Mouse (Mus musculus): ENCODE data around the gene Fblim1. TPM values are rescaled to one million over a fixed set of nuclear protein-coding genes. Genes with fewer than 3 reads are reported as not detected.

The Fblim1 gene
- polyA plus RNA-seq, 1 experiment: not detected

DNA sequence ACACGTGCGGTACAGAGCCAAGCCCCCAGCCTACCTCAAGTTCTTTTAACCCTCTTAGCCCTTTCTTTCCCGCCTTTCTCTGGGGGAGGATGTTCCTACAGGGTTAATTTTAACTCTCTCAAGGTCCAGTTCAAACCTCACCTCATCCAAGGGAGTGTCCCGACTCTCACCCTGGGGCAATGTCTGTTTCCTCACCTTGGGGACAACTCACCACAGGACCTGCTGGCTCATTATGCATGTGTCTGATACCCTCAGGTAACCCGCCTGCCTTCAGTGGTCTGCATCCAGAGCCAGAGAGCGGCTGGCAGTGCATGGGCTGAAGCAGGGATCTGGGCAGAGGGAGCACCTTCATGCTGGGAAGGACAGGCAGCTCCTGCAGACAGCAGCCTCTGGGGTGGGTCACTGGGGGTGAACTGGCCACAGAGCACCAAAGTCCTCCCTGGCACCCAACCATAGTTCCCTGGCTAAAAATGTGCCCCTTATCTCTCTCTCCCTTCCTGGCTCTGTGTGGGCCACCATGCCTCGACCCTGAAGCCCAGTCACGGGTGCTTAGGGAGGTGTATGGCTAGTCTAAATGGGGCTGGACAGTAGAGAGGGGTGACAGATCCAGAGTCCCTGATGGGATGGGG is 9.1 kb downstream of the Fblim1 start:
- no peak for TF ChIP-seq GATA1 (IDR thresholded peaks at IDR 0.05; ENCODE audit: low read length)

DNA sequence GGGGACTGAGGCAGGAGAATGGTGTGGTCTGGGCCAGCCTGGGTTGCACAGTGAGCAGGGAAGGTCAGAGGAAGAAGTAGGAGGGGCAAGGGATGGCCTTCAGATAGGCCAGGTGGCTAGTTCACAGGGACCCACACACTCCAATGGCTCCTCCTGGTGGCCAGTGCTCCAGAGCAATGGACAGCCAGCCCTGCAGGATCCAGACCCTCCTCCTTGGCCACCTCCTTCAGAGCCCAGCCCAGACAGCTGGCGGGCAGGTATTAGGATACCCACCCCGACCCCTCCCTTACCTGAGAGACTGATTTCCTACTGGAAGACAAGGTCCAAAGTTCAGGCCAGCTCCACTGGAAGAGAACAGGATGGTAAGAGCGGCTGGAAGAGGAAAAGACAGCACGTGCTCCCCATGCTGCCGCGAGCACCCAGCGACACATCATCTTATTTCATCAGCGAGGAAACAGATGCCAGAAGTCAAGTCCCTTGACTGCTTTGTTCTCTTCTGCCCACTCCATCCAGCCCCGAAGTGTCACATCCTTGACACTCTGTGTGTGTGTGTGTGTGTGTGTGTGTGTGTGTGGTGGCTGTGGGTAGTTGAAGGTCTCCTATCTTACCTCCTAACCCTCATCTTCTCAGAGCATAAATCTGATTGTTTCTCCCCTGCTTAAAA is 10.2 kb downstream of the Fblim1 start:
- no peak for TF ChIP-seq GATA1 (IDR thresholded peaks at IDR 0.05; ENCODE audit: low read length)

DNA sequence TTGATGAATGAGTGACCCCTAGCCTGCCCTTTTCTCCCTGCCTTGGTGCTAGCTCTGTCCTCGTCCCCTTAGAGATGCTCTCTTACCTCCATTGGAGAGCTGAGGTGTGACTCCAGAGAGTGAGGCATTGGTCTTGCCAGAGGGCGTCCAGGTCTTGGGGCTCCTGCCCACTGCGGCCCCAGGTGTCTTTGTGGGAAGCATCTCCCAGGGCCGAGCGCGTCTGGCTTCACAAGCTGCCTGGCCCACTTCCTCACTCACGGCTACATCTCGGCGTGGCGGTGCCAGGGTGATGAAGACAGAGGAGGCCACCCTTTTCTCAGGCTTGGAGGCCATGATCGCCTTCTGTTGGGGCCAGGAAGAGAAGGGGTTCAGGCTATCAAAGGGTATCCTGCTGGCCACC is 10.8 kb downstream of the Fblim1 start:
- no peak for TF ChIP-seq GATA1 (IDR thresholded peaks at IDR 0.05; ENCODE audit: low read length)

DNA sequence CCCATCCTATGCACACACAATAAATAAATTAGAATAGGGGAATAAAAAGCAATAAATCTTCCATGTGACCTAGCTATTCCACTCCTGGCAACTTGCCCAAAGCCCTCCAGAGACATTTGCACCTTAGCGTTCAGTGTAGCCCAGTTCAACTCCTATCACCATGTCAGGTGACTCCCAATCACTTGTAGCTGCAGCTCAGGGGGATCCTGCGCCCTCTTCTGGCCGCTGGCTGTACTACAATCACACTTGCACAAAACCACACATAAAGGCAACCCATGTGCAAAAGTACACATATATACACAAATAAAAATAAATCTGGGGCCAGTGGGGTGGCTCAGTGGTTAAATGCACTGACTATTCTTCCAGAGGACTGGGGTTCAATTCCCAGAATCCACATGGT is 14.3 kb downstream of the Fblim1 start:
- TF ChIP-seq GATA1 (IDR thresholded peaks at IDR 0.05; ENCODE audit: low read length): no peak

DNA sequence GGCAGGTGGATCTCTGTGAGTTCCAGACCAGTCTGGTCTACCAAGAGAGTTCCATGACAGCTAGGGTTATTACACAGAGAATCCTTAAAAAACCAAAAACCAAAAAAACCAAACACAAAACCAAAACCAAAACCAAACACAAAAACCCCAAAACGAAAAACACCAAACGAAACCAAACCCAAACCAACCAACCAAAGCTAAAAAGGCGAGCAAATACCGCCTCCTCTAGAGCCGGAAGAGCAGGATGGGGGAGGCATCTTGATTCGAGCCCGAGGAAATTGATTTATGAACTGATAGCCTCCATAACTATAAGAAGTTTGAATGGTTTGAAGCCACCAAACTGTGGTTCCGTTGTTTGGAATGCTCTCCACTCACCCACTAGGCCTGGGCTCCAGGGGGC is 22.0 kb downstream of the Fblim1 start:
- no peak for TF ChIP-seq GATA1 (IDR thresholded peaks at IDR 0.05; ENCODE audit: low read length)

DNA sequence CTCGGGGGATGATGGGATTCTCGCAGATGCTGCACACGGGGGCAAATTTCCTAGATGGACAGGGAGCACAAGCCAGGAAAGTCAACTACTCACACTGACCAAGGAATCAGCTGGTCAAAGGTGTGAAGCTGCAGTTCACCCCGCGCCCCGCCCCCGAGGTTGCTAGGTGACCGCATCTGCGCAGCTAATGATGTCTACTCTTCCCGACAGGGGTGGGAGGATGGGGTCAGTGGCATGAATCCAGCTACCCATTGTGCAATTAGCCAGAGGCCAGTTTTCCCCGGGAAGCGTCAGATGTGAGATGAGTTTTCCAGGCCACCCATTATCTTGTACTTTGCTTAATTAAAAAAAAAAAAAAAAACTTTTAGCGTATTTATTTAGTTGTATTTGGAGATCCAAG is 24.8 kb downstream of the Fblim1 start:
- no peak for TF ChIP-seq GATA1 (IDR thresholded peaks at IDR 0.05; ENCODE audit: low read length)

DNA sequence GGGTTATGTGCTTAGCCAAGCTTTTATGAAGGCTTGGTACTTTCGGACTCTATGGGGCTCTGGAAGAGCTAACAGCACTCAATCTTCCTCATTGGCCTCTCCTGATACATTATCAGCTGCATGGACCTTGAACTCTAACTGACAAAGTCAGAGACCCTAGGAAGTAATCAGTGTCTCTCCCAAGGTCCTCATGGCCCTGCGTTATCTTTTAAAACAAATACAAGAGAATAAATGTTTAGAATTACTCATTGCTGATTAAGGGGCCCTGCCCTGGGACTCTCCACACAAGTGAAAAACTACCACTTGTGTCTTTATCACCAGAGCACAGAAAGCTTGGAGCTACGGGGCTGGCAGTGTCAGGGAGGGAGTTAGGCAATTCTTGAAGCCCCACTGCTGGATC is 27.1 kb downstream of the Fblim1 start:
- TF ChIP-seq GATA1 (IDR thresholded peaks at IDR 0.05; ENCODE audit: low read length): no peak

DNA sequence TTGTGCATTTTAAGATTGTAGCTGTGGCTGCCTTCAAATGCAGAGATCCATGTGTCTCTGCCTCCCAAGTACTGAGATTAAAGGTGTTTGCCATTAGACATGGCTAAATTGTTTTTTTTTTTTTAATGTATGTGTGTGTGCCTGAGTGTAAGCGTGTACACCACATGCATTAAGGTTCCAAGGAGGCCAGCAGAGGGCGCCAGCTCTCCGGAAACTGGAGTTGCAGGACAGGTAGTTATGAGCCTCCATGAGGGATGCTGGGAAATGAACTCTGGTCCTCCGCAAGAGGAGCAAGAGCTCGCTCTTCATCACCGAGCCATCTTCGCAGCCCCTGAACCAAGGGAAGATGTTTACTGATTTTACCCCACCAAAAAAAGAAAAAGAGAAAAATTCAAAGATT is 29.0 kb downstream of the Fblim1 start:
- TF ChIP-seq GATA1 (IDR thresholded peaks at IDR 0.05; ENCODE audit: low read length): no peak

DNA sequence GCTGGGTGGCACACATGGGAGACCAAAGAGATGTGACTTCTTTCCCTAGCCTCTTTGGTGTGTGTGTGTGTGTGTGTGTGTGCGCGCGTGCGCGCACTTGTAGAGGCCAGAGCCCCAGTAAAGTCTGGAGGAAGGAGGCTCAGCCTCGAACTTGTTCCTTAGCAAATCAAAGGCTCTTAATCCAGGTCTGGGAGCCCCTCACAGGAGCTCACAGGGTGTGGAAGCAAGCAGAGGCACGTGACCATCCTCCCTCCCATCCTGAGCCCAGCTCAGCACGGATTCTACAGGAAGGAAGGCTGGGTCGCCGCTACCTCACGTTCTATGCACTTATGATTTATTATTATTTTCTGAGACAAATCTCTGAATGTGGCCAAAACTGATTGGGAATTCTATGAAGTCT is 29.5 kb downstream of the Fblim1 start:
- TF ChIP-seq GATA1 (IDR thresholded peaks at IDR 0.05; ENCODE audit: low read length): no peak

DNA sequence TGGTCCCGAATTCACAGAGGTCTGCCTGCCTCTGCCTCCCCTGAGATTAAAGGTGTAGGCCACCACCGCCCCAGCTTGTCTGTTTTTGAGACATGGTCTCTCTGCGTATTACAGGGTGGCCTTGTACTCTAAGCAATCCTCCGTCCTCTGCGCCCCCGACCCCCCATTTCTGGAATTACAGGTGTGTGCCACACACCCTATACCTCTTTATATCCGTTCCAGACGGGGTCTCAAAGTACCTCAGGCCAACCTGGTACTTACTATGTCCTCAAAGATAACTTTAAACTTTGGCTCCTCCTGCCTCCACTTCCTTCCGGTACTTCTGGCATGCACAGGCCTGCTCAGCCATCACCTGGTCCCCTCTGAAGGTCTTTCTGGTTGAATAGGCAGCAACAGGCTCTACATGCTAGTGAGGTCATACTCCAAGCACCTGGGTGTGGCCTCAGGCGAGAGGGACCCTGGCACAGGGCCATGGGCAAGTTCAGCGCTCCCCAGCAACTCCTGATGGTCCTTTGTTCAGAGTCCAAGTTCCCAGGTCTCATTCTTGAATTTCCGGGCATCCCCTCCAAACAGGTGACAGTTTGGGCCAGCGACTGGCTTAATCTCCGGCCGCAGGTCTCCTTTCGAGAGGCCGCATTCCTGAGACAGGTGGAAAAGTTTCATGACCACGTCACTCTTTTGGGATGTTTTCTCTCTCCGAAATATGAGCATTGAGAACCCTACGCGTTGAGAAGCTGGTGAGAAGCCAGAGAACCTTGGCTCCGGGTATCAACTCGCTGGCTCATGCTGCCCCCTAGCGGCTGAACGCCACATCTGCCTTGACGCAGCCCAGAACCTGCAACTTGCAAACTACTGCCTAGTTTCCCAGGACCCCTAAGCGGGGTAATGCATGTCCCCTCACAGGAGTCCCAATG is 30.9 kb downstream of the Fblim1 start:
- no peak for TF ChIP-seq GATA1 (IDR thresholded peaks at IDR 0.05; ENCODE audit: low read length)

DNA sequence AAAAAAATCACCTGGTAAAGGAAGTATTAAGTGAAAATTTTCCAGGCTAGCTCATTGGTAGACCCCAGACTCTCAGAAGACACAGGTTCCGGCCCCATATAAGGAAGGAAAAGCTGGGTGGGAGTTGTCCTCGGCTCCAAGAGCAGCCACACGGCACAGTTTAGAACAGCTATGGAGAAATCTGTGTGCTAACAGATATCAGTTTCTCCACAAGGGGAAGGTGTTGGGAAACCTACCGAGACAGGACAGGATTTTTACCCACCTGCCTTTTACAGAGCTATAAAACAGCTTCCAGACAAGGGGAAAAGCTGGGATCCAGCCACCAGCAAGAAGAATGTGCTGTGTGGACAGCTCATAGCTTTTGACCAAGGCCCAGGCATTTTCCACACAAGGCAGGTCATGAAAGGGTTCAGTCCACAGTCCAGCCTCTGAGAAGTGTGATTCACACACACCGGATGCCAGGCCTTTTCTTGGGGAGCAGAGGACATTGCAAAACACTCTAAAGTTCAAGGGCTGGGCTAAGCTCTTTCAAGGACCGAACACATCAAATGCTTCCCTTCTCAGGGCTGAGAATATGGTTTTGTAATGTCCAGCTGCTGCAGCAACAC is 32.4 kb downstream of the Fblim1 start:
- no peak for TF ChIP-seq GATA1 (IDR thresholded peaks at IDR 0.05; ENCODE audit: low read length)

DNA sequence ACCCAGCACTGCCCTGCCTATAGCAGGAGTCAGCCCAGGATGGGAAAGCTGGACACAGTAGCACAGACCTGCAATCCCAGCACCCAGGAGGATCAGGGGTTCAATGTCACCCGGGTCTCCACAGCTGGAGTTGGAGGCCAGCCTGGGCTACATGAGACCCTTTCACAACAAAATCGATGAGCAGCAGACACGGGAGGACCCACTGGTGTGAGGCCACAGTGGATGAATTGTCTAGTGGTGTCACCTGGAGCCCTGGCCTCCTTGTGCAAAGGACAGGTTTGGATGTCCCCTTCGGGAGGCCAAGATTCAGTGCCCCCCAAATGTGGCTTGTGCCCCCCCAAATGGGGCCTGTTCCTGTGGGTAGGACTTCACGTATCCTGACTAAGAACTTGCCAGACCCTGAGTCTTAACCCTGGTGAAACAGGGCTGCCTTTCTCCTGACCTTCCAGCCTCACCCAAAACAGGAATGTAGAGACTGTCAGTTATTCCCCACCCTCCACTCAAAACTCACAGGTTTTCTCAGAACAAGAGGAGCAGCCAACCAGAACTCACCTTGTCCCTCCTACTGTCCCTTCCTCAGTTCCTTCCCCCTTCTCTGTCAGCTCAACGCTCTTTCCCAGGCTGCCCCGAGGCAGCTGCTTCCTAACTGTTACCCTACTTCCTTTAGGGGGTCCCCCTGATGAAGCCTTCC is 33.1 kb downstream of the Fblim1 start:
- TF ChIP-seq GATA1 (IDR thresholded peaks at IDR 0.05; ENCODE audit: low read length): no peak

DNA sequence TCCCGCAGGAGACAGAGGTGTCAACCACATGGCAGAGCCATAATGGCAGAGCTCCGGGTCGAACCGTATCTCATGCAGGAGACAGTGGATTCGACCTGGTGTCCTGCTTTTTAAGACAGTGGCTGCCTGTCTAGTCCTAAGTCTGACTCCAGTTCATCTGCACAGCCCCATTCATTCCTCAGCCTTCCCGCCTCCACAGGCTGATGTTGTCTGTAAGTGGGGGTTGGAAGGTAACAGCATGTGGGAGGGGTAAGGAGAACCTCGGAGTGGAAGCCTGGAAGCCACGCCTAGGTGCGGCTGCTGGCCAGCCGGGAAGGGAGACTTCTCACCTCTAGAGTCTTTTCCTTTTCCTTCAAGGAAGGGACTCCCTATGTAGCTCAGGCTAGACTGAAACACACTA is 34.0 kb downstream of the Fblim1 start:
- TF ChIP-seq GATA1 (IDR thresholded peaks at IDR 0.05; ENCODE audit: low read length): no peak

DNA sequence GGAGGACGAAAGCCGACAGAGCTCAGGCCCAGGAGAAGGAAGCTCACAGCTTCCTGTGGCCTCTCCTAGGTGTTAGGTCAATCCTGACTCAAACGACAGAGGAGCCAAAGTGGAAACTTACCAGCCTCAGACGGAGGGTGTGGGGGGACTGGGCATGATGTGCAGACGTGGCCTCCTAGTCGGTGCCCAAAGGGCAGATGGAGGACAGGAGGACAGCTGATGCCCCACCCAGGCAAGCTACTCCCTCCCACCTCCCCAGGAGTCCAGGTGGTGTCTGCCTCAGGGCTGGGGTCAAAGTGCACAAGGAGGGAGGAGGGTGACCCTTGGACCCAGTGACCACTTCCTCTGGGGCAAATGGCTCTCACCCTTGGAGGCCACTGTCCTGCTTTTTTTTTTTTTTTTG is 34.6 kb downstream of the Fblim1 start:
- no peak for TF ChIP-seq GATA1 (IDR thresholded peaks at IDR 0.05; ENCODE audit: low read length)

DNA sequence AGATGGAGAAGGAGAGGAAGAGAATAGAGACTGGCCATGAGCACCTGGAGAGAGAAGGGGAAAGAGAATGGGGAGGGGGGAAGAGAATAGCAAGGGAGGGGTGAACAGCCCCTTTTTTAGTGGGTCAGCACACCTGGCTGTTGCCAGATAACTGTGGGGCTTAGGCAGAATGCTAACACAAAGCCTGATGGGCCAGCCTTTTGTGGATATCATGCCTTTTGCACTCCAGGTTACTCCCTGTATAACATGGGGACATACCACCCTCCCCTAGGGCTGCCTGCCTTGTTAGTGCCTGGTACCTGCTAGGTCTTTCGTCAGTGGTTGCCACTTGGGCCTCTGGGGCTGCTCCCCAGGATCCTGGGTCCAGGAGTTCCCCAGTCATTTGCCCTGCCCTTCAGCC is 35.1 kb downstream of the Fblim1 start:
- no peak for TF ChIP-seq GATA1 (IDR thresholded peaks at IDR 0.05; ENCODE audit: low read length)
